Mouse (Mus musculus) MEL (cell line): ENCODE data around the gene Mcur1. TPM values are rescaled to one million over a fixed set of nuclear protein-coding genes. Genes with fewer than 3 reads are reported as not detected.

Experiments used
- DNase-seq: peaks from one replicate; pipeline ENCODE4 v3.0.0; 2011; ENCODE audit warnings: low read depth, low spot score
- H3K27ac ChIP-seq: 2 replicates; pipeline ENCODE4 v1.5.1; 2012; ENCODE audit warnings: low read depth, mild to moderate bottlenecking, control low read depth, low read length, moderate library complexity; ENCODE audit not compliant: control insufficient read depth
- H3K27me3 ChIP-seq, 2 experiments: fragments of 150-350 bp in 1 of 2; sonication (generic) in 1 of 2; 2 replicates each; pipeline ENCODE4 v1.6.1; 2012; ENCODE audit warnings: low read length in 2 of 2, mild to moderate bottlenecking in 2 of 2, improper control_type of control experiment in 1 of 2, moderate library complexity in 1 of 2; ENCODE audit not compliant: insufficient read depth in 2 of 2, control insufficient read depth in 1 of 2
- H3K36me3 ChIP-seq, 2 experiments: 2 replicates each; pipeline ENCODE4 v1.6.1; 2012 to 2014; ENCODE audit warnings: low read length in 2 of 2, improper control_type of control experiment in 1 of 2, inconsistent platforms in 1 of 2, mild to moderate bottlenecking in 1 of 2; ENCODE audit not compliant: insufficient read depth in 2 of 2, control insufficient read depth in 1 of 2
- H3K4me1 ChIP-seq, 2 experiments: fragments of 150-350 bp in 1 of 2; sonication (generic) in 1 of 2; 2 replicates each; pipeline ENCODE4 v1.6.1; 2012; ENCODE audit warnings: low read length in 2 of 2, improper control_type of control experiment in 1 of 2, mild to moderate bottlenecking in 1 of 2; ENCODE audit not compliant: insufficient read depth in 2 of 2, control insufficient read depth in 1 of 2
- H3K4me3 ChIP-seq, 2 experiments: fragments of 150-350 bp in 1 of 2; sonication (generic) in 1 of 2; 2 replicates each; pipeline ENCODE4 v1.5.1; 2012; ENCODE audit warnings: low read depth in 2 of 2, low read length in 2 of 2, mild to moderate bottlenecking in 2 of 2, moderate library complexity in 2 of 2, control low read depth in 1 of 2, improper control_type of control experiment in 1 of 2; ENCODE audit not compliant: control insufficient read depth in 1 of 2, insufficient read depth in 1 of 2
- H3K79me2 ChIP-seq: 2 replicates; pipeline ENCODE4 v1.6.1; 2012; ENCODE audit warnings: mild to moderate bottlenecking, low read length, moderate library complexity; ENCODE audit not compliant: control insufficient read depth, poor library complexity, insufficient read depth
- H3K9ac ChIP-seq: 2 replicates; pipeline ENCODE4 v1.6.1; 2012; ENCODE audit warnings: low read depth, mild to moderate bottlenecking, control low read depth, low read length, moderate library complexity; ENCODE audit not compliant: control insufficient read depth, poor library complexity, severe bottlenecking
- H3K9me3 ChIP-seq: fragments of 150-350 bp; sonication (generic); replicated peaks from 2 replicates; pipeline ENCODE4 v1.6.1; 2012; ENCODE audit warnings: mild to moderate bottlenecking, low read length, improper control_type of control experiment, moderate library complexity; ENCODE audit not compliant: insufficient read depth
- ELF1 ChIP-seq: IDR thresholded peaks from 2 replicates; pipeline ENCODE4 v1.6.1; 2014; ENCODE audit warnings: low read depth, mild to moderate bottlenecking, inconsistent platforms, low read length, improper control_type of control experiment, moderate library complexity
- EP300 ChIP-seq, 2 experiments: IDR thresholded peaks; 2 replicates each; pipeline ENCODE4 v1.6.1; 2011; ENCODE audit warnings: improper control_type of control experiment in 2 of 2, low read length in 2 of 2, low read depth in 1 of 2, mild to moderate bottlenecking in 1 of 2
- JUND ChIP-seq: IDR thresholded peaks from 2 replicates; pipeline ENCODE4 v1.6.1; 2011; ENCODE audit warnings: low read depth, mild to moderate bottlenecking, improper control_type of control experiment, low read length
- MAZ ChIP-seq: IDR thresholded peaks from 2 replicates; pipeline ENCODE4 v1.6.1; 2012; ENCODE audit warnings: low read depth, mild to moderate bottlenecking, inconsistent platforms, low read length, improper control_type of control experiment
- MYC ChIP-seq: IDR thresholded peaks from 2 replicates; pipeline ENCODE4 v1.6.1; 2011; ENCODE audit warnings: low read depth, mild to moderate bottlenecking, low read length, improper control_type of control experiment, moderate library complexity
- NELFE ChIP-seq: IDR thresholded peaks from 2 replicates; pipeline ENCODE4 v1.6.1; 2011; ENCODE audit warnings: low read depth, low read length, improper control_type of control experiment
- POLR2AphosphoS2 ChIP-seq: IDR thresholded peaks from 2 replicates; pipeline ENCODE4 v1.6.1; 2011; ENCODE audit warnings: low read length, improper control_type of control experiment
- RAD21 ChIP-seq: IDR thresholded peaks from 2 replicates; pipeline ENCODE4 v1.6.1; 2011; ENCODE audit warnings: mild to moderate bottlenecking, low read depth, low read length, improper control_type of control experiment
- UBTF ChIP-seq: IDR thresholded peaks from 2 replicates; pipeline ENCODE4 v1.6.1; 2012; ENCODE audit warnings: low read depth, mild to moderate bottlenecking, inconsistent platforms, low read length, improper control_type of control experiment, moderate library complexity, borderline replicate concordance; ENCODE audit not compliant: insufficient read depth
- USF1 ChIP-seq: IDR thresholded peaks from 2 replicates; pipeline ENCODE4 v1.6.1; 2014; ENCODE audit warnings: low read depth, mild to moderate bottlenecking, inconsistent platforms, low read length, improper control_type of control experiment, moderate library complexity
- USF2 ChIP-seq, 2 experiments: IDR thresholded peaks; 2 replicates each; pipeline ENCODE4 v1.6.1; 2011 to 2012; ENCODE audit warnings: improper control_type of control experiment in 2 of 2, low read length in 2 of 2, borderline replicate concordance in 1 of 2, inconsistent platforms in 1 of 2, low read depth in 1 of 2, mild to moderate bottlenecking in 1 of 2; ENCODE audit not compliant: insufficient read depth in 1 of 2
- ZNF384 ChIP-seq: IDR thresholded peaks from 2 replicates; pipeline ENCODE4 v1.6.1; 2012; ENCODE audit warnings: low read depth, mild to moderate bottlenecking, inconsistent platforms, low read length, improper control_type of control experiment
- polyA plus RNA-seq, 2 experiments: library from polyadenylated mRNA; stranded (reverse) in 1 of 2; unstranded in 1 of 2; fragments of >175 nt in 1 of 2; fragments of >200 nt in 1 of 2; gene quantifications; 2 replicates each; pipeline versions ENCODE4 v1.2.1 to v1.2.4; 2012; ENCODE audit warnings: low replicate concordance in 2 of 2, low read depth in 1 of 2; ENCODE audit not compliant: insufficient read length in 2 of 2, insufficient read depth in 1 of 2, missing spikeins in 1 of 2
- total RNA-seq: library from RNA; depleted of rRNA; stranded (reverse); fragments of 300-350 nt; gene quantifications from 2 replicates; pipeline ENCODE4 v1.2.3, GENCODE M21; 2012

Mcur1 gene
- total and polyA plus RNA-seq, 3 experiments, result 8.4 to 19.7 TPM; not detected in 1

GRCm38 (mm10) chr13:43554827-43555226 is 5.2 kb downstream of the Mcur1 start:
- Histone ChIP-seq H3K4me1 (peaks cover 0 to 4% of the 10 kb centered on the region in 2 experiments; a peak in 2 of 4 replicates), H3K27me3 (no peaks in the 10 kb centered on the region), H3K27ac (no peak overlapping the region), H3K79me2 (peaks cover 7% of the 10 kb centered on the region; the same call in 1 of the 2 replicates), H3K4me3 (no peak overlapping the region), H3K36me3 (peaks cover 0 to 5% of the 10 kb centered on the region in 2 experiments; a peak in 2 of 4 replicates), H3K9me3 (no peaks in the 10 kb centered on the region), H3K9ac (no peak overlapping the region)
- TF ChIP-seq ELF1 (no peak), POLR2AphosphoS2 (no peak)
- DNase-seq, result no peak

- Histone ChIP-seq H3K9ac (no peak overlapping the region), H3K9me3 (no peaks in the 10 kb centered on the region), H3K4me1 (peaks cover 0 to 2% of the 10 kb centered on the region in 2 experiments; a peak in 1 of 4 replicates), H3K79me2 (no peaks in the 10 kb centered on the region), H3K27me3 (no peaks in the 10 kb centered on the region), H3K4me3 (no peak overlapping the region), H3K36me3 (peaks cover 2% of the 10 kb centered on the region in 2 experiments; a peak in 2 of 4 replicates), H3K27ac (no peak overlapping the region)
- no peak for DNase-seq
- TF ChIP-seq RAD21 (no peak), EP300 (IDR thresholded peaks at IDR 0.05; ENCODE audit: low read depth in 1 of 2, low read length in 2 of 2) (no peak), JUND (no peak), USF1 (no peak), UBTF (no peak), USF2 (IDR thresholded peaks at IDR 0.05; ENCODE audit: borderline replicate concordance in 1 of 2, insufficient read depth in 1 of 2, low read depth in 1 of 2, low read length in 2 of 2) (no peak), NELFE (no peak), ZNF384 (no peak), MYC (no peak)
Measured at GRCm38 (mm10) chr13:43550676-43551075, 9.3 kb downstream of the Mcur1 start.

GRCm38 (mm10) chr13:43549870-43550269 is 10.1 kb downstream of the Mcur1 start:
- DNase-seq, result no peak
- H3K36me3 ChIP-seq, result peaks cover 2% of the 10 kb centered on the region in 2 experiments; a peak in 2 of 4 replicates

More at GRCm38 (mm10) chr13:43549870-43550269, 10.1 kb downstream of the Mcur1 start:
- H3K9me3 ChIP-seq, result no peaks in the 10 kb centered on the region
- no peak overlapping the region for H3K4me3 ChIP-seq
- no peak for TF ChIP-seq MAZ
- no peak overlapping the region for H3K9ac ChIP-seq
- H3K27me3 ChIP-seq, result no peaks in the 10 kb centered on the region
- peaks cover 0 to 2% of the 10 kb centered on the region in 2 experiments; a peak in 1 of 4 replicates for H3K4me1 ChIP-seq
- no peaks in the 10 kb centered on the region for H3K79me2 ChIP-seq
- H3K27ac ChIP-seq, result no peak overlapping the region
